Mouse (Mus musculus): ENCODE data around the gene Ccr6.

The Ccr6 gene

DNA sequence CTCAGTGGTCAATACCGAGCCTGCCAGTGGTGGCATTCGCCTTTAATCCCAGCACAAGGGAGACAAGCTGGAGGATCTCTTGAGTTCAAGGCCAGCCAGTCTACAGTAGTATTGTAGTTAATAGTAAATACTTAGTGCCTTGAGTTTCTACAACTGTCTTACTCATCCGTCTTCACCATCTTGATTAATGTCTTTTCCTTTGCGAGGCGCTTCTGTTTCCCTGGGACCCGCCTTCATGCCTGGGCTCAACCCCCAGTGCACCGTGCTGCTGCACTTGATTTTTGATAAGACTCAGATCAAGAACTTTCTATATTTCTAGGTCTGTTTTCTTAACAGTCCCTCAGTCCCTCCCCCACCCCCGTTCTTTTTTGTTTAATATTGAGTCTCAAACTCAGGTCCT is 49.2 kb downstream of the Ccr6 start:
- DNase-seq, result no peak

- no peak for DNase-seq
These were observed 51.1 kb downstream of the Ccr6 start for GRCm38 (mm10) chr17:8286987-8287386.

- no peak for DNase-seq
These were observed 54.3 kb downstream of the Ccr6 start for GRCm38 (mm10) chr17:8289993-8290679.

GRCm38 (mm10) chr17:8290736-8291135 is 54.9 kb downstream of the Ccr6 start:
- no peak for DNase-seq

- no peak for DNase-seq
These were observed 60.0 kb downstream of the Ccr6 start for GRCm38 (mm10) chr17:8295825-8296224.

DNA sequence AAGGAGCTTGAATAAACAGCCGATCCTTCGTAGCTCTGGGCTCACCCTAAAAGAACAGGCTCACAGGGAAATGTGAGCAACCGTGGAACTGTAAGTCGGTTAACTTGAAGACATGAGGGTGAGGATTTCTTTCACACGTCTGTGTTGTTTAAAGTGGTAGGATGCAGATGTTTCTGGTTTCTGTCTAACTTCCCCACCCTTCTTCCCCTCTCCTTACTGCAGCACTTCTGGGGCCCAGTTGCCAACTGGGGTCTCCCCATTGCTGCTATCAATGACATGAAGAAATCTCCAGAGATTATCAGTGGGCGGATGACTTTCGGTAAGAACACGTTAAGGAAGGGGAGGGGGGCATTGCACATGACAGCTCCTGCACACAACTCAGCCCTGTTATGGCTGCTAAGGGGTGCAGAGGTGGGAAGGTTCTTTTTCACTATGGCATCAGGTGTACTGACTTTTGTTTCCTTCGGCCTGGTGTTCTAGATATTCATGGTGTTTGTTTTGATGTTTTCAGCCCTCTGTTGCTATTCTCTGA is 60.5 kb downstream of the Ccr6 start:
- DNase-seq, result no peak

GRCm38 (mm10) chr17:8297746-8298145 is 61.9 kb downstream of the Ccr6 start:
- no peak for DNase-seq

- DNase-seq, result no peak
These were observed 62.4 kb downstream of the Ccr6 start for GRCm38 (mm10) chr17:8298281-8298680.

- no peak for DNase-seq
These were observed 63.7 kb downstream of the Ccr6 start for GRCm38 (mm10) chr17:8299524-8299923.

DNA sequence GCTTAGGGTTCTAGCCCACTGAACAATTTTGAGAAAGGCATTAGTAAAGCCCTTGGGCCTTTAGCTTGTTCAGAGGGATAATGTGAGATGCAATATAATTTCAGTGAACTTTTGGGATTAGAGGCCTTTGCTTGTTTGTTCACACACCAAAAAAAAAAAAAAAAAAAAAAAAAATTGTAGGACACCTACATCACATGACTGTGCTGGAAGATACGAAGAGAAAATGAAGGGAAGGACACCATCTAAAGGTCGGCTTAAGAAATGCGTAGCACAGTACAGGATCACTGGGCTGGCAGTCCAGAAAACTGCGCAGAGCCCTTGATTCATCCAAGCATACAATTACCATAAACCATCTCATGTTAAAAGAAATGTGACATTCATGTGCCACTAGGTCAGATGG is 65.7 kb downstream of the Ccr6 start:
- no peak for DNase-seq

DNA sequence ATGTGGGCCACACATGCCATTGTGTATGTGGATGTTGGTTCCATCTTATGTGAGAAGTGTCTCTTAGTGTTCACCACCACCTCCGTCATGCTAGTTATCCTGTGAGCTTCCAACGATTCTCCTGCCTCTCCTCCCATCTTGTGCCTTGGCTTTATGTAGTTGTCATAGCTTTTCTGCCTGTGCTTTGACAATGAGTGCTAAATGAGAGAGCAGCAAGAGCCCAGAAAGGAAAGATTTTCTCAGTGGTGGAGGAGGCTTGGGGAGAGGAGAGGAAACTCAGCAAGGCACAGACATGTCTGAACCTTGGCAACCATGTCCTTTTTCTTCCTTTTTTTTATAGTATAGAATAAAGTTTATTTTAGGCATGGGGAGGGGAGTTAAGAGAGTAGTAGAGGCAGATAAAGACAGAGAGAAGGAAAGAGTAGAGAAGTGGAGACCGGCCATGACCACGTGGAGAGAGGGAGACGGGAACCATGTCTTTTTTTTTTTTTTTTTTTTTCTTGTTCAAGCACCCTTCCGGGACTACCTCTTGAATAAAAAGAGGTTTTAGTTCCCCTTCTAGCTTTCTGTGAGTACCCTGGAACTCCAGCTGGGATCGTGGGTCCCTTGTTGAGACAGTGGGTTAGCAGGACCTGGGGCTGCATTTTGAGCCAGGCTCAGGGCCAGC is 67.1 kb downstream of the Ccr6 start:
- no peak for DNase-seq

GRCm38 (mm10) chr17:8303671-8304070 is 67.8 kb downstream of the Ccr6 start:
- no peak for DNase-seq

DNA sequence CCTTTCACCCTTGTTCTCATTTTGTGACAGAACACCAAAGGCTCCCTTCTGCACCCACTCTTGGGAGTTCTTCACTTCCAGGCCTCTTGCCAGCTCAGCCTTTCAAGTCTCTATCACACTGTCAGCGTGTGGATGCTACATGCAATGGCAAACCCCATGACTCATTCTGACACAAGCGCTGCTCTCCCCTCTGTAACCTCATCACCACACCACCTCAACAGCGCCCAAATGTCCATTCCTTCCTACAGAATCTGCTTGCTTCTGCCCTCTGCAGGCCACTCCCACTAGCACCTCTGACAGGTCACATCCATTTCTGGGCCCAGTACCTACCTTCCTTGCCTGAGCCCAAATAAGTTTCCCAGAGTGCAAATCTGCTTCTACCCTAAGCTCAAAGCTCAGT is 70.0 kb downstream of the Ccr6 start:
- no peak for DNase-seq

Data from cerebellum, adult 9-10 months (tissue).